Mouse (Mus musculus): ENCODE data around the gene G430095P16Rik.

The G430095P16Rik gene

GRCm38 (mm10) chr8:84703466-84704249 lies 19.1 kb upstream of the G430095P16Rik start:
- DNase-seq (ENCODE audit: low spot score) = no peak

DNA sequence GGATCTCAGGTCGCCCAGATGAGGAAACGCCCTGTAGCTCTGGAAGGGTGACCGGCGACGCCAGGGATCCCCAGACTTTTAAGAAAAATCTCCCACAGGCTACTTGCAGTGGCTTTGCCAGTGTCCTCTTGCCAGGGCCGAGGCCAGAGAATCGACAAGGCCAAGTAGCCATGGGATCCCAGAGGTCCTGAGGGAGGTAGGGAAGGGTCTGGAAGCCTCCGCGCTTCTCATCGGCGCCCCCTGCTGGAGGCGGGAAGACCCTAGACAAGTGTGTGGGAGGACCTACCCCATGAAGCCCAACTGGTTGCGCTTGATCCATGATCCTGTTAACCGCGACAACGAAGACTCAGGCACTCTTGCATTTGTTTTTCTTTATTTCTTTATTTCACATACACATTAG lies 18.5 kb upstream of the G430095P16Rik start:
- peak; percentile 86 for DNase-seq (ENCODE audit: low spot score)

DNA sequence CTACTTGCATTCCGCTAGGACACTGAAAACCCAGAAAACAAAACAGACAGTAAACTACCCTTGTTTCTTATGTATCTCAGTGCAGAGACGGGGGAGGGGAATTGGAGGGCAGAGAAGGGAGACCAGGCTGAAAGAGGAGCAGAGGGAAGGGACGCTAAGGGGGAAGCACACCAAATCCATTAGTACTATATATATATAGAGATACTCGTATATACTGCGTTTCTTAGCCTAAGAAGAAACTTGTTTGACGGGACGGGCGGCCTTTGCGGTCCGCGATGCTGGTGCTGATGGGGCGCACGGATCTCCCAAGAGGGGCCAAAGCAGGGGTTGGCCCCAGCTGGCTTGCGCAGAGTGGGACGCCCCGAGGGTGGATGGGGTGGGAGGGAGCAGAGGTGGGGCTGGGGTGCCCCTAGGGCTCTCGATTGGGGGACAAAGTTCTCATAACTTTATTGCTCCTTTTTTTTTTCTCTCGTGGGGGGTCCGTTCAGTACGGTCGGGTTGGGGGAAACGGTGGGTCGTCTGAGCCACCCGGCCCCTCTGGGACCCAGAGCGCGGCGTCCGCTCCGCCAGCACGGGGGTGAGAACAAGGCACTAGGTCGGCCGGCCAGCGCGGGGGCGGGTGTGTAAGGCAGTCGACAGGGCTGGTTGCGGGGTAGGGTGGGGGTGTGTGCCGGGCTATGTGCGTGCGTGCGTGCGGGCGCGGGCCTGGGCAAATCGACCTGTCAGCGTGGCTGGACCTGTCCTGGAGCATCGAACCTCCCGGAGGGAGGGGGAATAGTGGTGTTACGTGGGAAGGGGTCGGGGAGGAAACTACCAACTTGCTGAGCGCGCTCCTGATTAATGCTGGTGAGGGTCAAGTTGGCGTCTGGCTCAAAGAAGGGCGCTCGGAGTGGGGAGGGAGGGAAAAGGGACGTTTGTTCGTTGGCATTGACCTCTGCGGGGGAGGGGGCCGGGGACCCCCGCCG lies 17.7 kb upstream of the G430095P16Rik start:
- DNase-seq (ENCODE audit: low spot score) = no peak

DNA sequence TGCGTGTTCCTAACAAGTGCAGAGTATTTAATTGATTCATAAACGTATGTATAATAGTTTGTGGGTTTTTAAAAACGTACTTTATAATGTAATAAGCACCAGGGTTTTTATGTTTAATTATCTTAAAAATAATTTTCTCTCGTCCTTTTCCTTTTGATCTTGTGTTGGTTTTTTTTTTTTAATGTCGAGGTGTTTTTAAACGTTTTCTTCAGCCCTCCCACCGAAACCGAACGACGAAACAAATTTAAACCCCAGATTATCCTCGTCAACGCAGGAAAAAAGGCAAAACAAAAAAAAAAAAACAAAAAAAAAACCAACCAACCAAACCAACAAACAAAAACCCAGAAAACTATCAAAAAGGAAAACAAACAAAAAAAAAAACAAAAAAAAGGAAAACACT lies 16.8 kb upstream of the G430095P16Rik start:
- DNase-seq (ENCODE audit: low spot score) = no peak

- no peak for DNase-seq (ENCODE audit: low spot score)
Observed at GRCm38 (mm10) chr8:84706610-84707266, 16.1 kb upstream of the G430095P16Rik start.

DNA sequence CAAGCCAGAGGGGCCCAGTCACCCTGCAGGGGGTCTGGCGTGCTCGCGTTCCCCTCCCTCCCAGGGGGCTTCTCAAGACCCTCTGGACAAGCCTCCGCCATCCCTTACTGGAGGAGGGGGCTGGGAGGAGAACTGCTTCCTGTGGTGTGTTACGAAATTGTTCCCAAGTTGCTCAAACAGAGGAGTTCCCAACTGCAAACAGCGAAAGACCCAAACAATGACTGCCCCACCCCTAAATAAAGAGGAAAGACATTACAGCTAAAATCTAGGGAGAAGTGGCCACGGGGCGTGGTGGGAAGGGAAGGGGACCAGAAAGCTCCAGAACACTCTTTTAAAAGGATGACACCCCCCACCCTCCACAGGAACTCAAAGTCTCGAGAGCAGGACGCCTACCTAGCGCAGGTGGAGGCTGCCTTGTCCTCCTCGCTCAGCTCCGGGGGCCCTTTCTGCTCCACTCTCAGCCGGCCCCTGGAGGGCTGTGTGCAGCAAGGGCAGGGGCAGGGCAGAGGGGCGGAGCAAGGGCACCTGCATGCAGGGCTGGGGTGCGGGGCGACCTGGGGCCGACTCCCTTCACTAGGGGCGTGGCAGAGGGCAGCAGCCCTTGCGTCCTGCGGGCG lies 15.4 kb upstream of the G430095P16Rik start:
- peak; percentile 87 for DNase-seq (ENCODE audit: low spot score)

DNA sequence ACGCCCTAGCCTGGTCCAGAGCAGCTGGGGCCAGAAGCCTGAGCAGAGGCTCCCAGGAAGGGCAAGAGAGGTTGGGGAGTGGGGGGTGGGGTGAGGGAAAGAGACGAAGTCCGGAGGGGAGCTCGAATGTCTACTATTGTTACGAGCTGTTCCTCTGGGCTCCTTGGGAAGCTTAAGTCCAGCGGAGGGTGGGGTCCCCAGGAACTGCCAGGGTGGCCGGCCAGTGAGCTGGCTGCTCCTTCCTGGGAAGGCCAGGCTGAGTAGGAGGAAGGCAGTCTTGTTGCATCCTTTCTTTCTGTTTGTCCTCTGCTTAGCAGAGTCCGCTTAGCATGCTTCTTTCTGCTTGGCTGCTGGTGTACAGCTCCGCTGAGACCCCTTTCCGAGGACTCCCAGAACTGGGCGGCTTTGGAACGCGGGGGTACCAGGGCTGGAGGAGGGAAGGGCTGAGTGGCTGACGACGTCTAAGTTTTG lies 14.7 kb upstream of the G430095P16Rik start:
- no peak for DNase-seq (ENCODE audit: low spot score)

- DNase-seq (ENCODE audit: low spot score) = peak; percentile 88
Observed at GRCm38 (mm10) chr8:84708774-84709475, 13.9 kb upstream of the G430095P16Rik start.

DNA sequence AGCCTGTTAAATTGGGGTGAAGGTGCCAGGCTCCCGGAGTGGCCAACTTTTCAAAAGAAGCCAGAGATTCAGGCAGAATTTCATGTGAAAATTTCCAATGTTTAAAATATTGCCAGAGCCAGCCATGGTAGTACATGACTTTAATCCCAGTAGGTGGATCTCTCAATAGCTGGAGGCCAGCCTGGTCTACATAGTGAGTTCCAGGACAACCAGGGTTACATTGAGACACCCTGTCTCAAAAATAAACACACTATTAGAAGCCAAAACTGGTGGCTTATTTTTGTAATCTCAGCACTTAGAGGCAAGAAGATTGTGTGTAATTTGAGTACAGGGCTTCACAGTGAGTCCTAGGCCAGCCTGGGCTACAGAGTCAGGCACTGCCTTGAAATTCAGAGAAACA lies 12.9 kb upstream of the G430095P16Rik start:
- no peak for DNase-seq (ENCODE audit: low spot score)

GRCm38 (mm10) chr8:84711312-84711711 lies 11.5 kb upstream of the G430095P16Rik start:
- no peak for DNase-seq (ENCODE audit: low spot score)

DNA sequence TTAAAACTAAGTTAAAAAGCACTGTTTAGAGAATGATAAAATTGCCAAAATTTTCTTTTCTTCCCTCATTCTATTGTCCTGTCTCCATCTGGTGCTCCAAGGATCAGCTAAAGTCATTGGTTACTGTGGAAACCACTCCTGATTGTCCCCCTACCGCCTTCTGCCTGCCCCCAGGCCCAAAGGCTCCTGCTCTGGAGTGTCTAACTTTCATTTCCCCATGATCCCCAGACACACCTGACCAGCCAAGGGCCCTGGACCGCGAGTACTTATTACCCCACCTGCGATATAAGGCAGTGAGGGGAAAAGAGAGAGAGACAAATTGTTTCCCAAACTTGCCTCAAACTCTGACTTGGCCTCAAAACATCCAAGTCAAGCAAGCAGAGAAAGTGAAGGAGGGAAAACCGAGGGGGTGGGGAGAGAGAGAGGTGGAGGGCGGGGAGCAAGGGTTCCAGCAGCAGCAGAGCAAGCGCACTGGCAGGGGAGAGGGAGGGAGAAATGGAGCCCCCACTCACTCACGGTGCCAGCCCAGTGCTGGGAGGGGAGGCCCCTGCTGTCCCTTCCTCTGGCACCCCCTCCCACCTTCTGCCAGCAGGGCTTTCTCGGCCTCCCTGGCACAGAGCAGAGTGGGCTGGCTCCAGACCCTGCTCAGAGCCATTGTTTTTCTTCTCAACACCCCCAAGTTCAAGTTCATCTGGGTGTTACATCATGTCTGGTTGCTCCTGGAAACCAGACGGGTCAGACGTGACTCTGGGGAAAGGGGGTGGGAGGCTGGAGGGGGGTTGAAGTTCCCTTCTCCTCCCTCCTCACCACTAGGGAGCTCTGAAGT lies 10.7 kb upstream of the G430095P16Rik start:
- no peak for DNase-seq (ENCODE audit: low spot score)

DNA sequence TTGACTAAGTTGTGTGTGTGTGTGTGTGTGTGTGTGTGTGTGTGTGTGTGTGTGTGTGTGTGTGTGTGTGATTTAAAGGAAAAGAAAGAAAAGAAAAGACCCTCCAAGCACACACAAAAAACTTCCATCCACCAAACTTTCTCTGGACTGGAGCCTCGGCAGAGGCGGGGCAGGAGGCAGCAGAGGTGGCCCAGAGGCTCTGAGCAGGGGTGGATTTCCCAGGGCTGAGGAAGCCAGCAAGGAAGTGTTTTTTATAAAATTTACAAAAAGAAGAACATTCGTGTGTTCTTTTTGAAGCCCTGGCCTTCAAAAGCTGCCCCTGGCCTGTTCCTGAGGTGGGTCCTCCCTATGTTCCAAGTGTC lies 10.1 kb upstream of the G430095P16Rik start:
- DNase-seq (ENCODE audit: low spot score) = no peak

GRCm38 (mm10) chr8:84713381-84713780 lies 9.4 kb upstream of the G430095P16Rik start:
- DNase-seq (ENCODE audit: low spot score) = no peak

DNA sequence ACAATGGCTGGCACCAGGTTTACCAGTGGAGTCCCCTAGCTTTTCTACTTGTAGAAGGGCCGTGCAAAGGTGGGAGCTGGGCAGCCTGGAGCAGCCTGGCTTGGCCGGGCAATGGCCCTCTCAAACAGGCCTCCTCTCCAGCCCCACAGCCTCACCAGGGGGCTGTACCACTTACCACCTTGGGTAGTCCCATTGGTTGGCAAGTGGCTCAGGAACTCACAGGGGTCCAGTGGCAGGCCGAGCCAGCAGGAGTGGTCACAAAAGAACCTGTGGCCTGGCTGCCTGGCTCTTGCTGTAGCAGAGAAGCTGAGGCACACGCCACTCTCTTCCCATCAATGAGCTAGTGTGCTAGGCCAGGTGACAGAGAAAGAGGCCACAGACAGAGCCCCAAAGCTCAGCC lies 8.6 kb upstream of the G430095P16Rik start:
- no peak for DNase-seq (ENCODE audit: low spot score)

DNA sequence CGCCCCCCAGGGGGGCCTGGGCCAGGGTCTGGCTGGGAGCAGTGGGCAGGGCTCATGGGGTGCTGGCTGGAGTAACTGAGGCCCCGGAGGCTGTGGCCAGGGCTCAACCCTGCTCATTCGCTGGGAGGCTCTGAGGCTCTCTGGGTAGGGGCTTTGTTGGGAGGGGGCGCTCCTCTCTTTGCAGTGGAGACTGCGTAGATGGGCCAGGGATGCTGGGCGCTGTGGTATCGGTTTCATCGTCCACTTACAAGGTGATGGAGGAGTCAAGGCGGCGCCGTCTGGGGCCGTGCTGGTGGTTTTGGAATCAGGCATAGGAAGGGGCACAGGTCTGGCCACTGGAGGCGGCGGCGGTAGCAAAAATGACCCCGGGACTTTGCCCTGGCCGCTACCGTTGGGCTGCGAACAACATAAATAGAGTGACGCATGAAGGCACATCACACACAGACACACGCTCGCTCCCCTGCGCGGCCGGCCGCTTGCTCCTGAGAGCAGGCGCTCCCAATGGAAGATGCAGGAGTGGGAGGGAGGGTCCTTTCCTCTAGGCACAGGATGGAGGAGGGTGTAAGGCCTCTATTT lies 6.8 kb upstream of the G430095P16Rik start:
- no peak for DNase-seq (ENCODE audit: low spot score)

- no peak for DNase-seq (ENCODE audit: low spot score)
Observed at GRCm38 (mm10) chr8:84716790-84717189, 6.0 kb upstream of the G430095P16Rik start.

- no peak for DNase-seq (ENCODE audit: low spot score)
Observed at GRCm38 (mm10) chr8:84718476-84718875, 4.3 kb upstream of the G430095P16Rik start.

GRCm38 (mm10) chr8:84718959-84719690 lies 3.7 kb upstream of the G430095P16Rik start:
- DNase-seq (ENCODE audit: low spot score) = no peak

- DNase-seq (ENCODE audit: low spot score) = no peak
Observed at GRCm38 (mm10) chr8:84722530-84722849, 317 bp upstream of the G430095P16Rik start.

DNA sequence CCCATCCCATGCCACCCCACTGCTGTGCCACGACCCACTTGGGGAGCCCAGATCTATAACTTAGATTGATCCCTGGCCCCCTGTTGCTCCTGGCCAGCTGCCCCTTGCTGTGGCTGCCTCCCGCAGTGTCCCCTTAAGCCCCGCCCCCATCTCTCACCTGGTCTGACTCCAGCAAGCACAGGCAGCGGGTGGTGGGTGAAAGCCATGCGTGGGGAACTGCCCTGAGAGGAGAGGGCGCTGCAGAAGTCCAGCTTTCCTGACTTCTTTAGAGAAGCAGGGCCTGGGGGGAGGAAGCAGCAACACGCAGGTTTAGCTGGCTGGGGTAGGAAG lies 729 bp downstream of the G430095P16Rik start:
- DNase-seq (ENCODE audit: low spot score) = no peak

Measured in lung, postnatal 25 days (tissue).